Mouse (Mus musculus) liver, embryonic 11.5 days (tissue): ENCODE data around the gene Vash2. TPM values are rescaled to one million over a fixed set of nuclear protein-coding genes. Genes with fewer than 3 reads are reported as not detected.
A peak's percentile ranks its signal among the peaks of the same experiment; 100 is the strongest.

Source experiments
- ATAC-seq: fragments of 200-750 bp; cut with Nextera tagmentation; replicated peaks from 2 replicates; pipeline ENCODE4 v1.8.0; 2017; ENCODE audit warnings: moderate number of reproducible peaks, mild to moderate bottlenecking, moderate TSS enrichment, moderate library complexity; ENCODE audit not compliant: low FRiP score
- DNase-seq: peaks from one replicate; pipeline ENCODE4 v3.0.0-alpha.2; 2017; ENCODE audit warnings: low spot score
- H3K27ac ChIP-seq: fragments of 300-500 bp; sonication (generic); 2 replicates; pipeline ENCODE4 v1.5.1; 2014; ENCODE audit warnings: mild to moderate bottlenecking, low read depth, low read length, control low read depth
- H3K27me3 ChIP-seq: fragments of 300-500 bp; sonication (generic); replicated peaks from 2 replicates; pipeline ENCODE4 v1.6.1; 2014; ENCODE audit warnings: low read length, mixed read lengths; ENCODE audit not compliant: control insufficient read depth, insufficient read depth
- H3K36me3 ChIP-seq: fragments of 300-500 bp; sonication (generic); 2 replicates; pipeline ENCODE4 v1.6.1; 2014; ENCODE audit warnings: mild to moderate bottlenecking, low read length, moderate library complexity, mixed read lengths; ENCODE audit not compliant: control insufficient read depth, insufficient read depth
- H3K4me1 ChIP-seq: fragments of 300-500 bp; sonication (generic); replicated peaks from 2 replicates; pipeline ENCODE4 v1.6.1; 2014; ENCODE audit warnings: low read length, mixed read lengths; ENCODE audit not compliant: control insufficient read depth, insufficient read depth
- H3K4me2 ChIP-seq: fragments of 300-500 bp; sonication (generic); 2 replicates; pipeline ENCODE4 v1.6.1; 2014; ENCODE audit warnings: mild to moderate bottlenecking, control low read depth, moderate library complexity
- H3K4me3 ChIP-seq: fragments of 300-500 bp; sonication (generic); 2 replicates; pipeline ENCODE4 v1.5.1; 2014; ENCODE audit warnings: low read depth, low read length, control low read depth
- H3K9ac ChIP-seq: fragments of 300-500 bp; sonication (generic); 2 replicates; pipeline ENCODE4 v1.6.1; 2014; ENCODE audit warnings: low read depth, low read length, control low read depth
- H3K9me3 ChIP-seq: fragments of 300-500 bp; sonication (generic); 2 replicates; pipeline ENCODE4 v1.6.1; 2016; ENCODE audit warnings: low read length, inconsistent platforms, mixed read lengths; ENCODE audit not compliant: control insufficient read depth
- WGBS: fragments of 180-500 bp; shearing (Covaris S2); extraction: QIAGEN DNeasy Blood & Tissue Kit; methylation state at CpG from one replicate; pipeline ENCODE4 v1.1.7; 2014; 5-methylcytosine and 5-hydroxymethylcytosine counted together
- polyA plus RNA-seq: library from polyadenylated mRNA; unstranded; fragments of >200 nt; fragmentation: Nextera tagmentation; extraction: Ambion mirVana; gene quantifications from 2 replicates; pipeline ENCODE4 v1.2.1, GENCODE M21; 2014

Gene Vash2
- polyA plus RNA-seq, 1 experiment from 2014 or later, result 12.8 TPM

DNA sequence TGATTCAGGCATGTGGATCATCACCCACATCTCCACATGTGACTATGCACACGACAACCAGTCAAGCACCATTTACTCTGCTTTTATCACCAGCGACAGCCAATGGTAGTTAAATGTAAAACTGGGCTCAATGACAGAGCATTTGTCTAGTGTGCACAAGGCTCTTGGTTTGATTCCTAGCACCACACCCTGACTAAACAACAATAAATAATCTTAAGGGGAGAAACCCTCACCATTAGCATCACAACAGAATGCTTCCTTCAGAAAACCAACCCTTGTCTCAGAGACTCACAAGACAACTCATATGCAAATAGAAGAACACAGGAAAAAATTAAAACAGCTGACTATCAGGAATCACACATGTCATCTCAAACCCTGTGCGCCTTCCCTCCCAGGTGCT, 35.2 kb upstream of the Vash2 start:
- ATAC-seq (no peak), DNase-seq (no peak)
- 91% methylated on average over 3 of the region's 3 CpGs for WGBS
- Histone ChIP-seq H3K4me1 (no peaks in the 10 kb centered on the region), H3K27me3 (no peaks in the 10 kb centered on the region), H3K9me3 (no peaks in the 10 kb centered on the region), H3K4me2 (no peak overlapping the region), H3K36me3 (peaks cover 18% of the 10 kb centered on the region), H3K27ac (no peak overlapping the region), H3K9ac (no peak overlapping the region), H3K4me3 (no peak overlapping the region)

DNA sequence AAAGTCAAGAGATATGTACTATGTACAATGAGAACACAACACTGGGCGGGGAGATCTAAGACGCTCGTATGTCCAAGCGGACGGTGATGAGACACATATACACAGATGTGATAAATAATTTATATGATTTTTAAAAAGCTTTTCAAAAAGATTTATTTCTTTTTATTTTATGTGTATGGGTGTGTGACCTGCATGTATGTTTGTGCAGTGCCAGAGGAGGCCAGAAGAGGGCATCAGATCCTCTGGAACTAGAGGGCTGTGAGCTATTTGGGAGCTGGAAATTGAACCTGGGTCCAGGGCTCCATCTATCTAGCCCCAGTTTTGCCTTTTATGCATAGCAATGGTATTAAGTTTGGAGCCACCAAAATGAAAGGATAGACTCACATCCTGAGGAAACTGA, 29.6 kb upstream of the Vash2 start:
- ATAC-seq (no peak), DNase-seq (no peak)
- 98% methylated on average over 5 of the region's 5 CpGs for WGBS
- no peak overlapping the region for H3K4me2 ChIP-seq
- no peaks in the 10 kb centered on the region for H3K9me3 ChIP-seq
- H3K27me3 ChIP-seq, result no peaks in the 10 kb centered on the region
- H3K9ac ChIP-seq, result no peak overlapping the region
- no peaks in the 10 kb centered on the region for H3K4me1 ChIP-seq
- H3K27ac ChIP-seq, result no peak overlapping the region
- H3K4me3 ChIP-seq, result no peak overlapping the region
- peaks cover 27% of the 10 kb centered on the region; the same call in 1 of the 2 replicates for H3K36me3 ChIP-seq

GRCm38 (mm10) chr1:191002201-191002600, 23.1 kb upstream of the Vash2 start:
- Histone ChIP-seq H3K4me1 (no peaks in the 10 kb centered on the region), H3K9ac (no peak overlapping the region), H3K9me3 (peaks cover 3% of the 10 kb centered on the region; the same call in 1 of the 2 replicates), H3K27me3 (no peaks in the 10 kb centered on the region), H3K36me3 (peaks cover 3% of the 10 kb centered on the region; the same call in 1 of the 2 replicates), H3K4me2 (no peak overlapping the region), H3K4me3 (no peak overlapping the region), H3K27ac (no peak overlapping the region)
- ATAC-seq, result no peak
- DNase-seq, result no peak
- WGBS, result 60% methylated on average over 6 of the region's 6 CpGs

DNA sequence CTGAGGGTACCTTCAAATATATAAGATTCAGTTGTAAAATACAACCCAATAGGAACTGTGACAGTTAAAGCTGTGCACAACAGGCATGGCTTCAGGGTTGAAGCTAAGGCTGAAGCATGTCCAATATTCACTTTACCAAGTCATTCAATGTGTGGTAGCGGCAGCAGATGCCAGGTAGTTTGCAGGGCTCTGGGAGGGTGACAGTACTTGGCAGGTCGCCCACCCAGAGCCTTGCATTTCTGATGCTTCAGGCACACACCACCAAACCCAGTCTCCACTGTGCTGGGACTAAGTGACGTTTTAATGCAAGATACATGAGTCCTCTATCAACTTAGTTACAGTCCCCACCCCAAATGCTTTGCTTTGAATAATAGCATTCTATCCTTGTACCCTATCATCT, 21.6 kb upstream of the Vash2 start:
- no peak overlapping the region for H3K9ac ChIP-seq
- no peaks in the 10 kb centered on the region for H3K4me1 ChIP-seq
- 80% methylated on average over 3 of the region's 3 CpGs for WGBS
- H3K27ac ChIP-seq, result no peak overlapping the region
- no peaks in the 10 kb centered on the region for H3K27me3 ChIP-seq
- H3K4me2 ChIP-seq, result no peak overlapping the region
- H3K36me3 ChIP-seq, result no peaks in the 10 kb centered on the region
- H3K9me3 ChIP-seq, result peaks cover 3% of the 10 kb centered on the region; the same call in 1 of the 2 replicates
- ATAC-seq (no peak), DNase-seq (no peak)
- H3K4me3 ChIP-seq, result no peak overlapping the region

GRCm38 (mm10) chr1:190998027-190998426, 18.9 kb upstream of the Vash2 start:
- H3K4me3 ChIP-seq, result no peak overlapping the region
- no peak overlapping the region for H3K27ac ChIP-seq
- ATAC-seq (no peak), DNase-seq (no peak)
- H3K27me3 ChIP-seq, result no peaks in the 10 kb centered on the region
- 77% methylated on average over 1 of the region's 1 CpGs for WGBS
- no peaks in the 10 kb centered on the region for H3K36me3 ChIP-seq
- peaks cover 3% of the 10 kb centered on the region; the same call in 1 of the 2 replicates for H3K9me3 ChIP-seq
- H3K9ac ChIP-seq, result no peak overlapping the region
- no peak overlapping the region for H3K4me2 ChIP-seq
- no peaks in the 10 kb centered on the region for H3K4me1 ChIP-seq

DNA sequence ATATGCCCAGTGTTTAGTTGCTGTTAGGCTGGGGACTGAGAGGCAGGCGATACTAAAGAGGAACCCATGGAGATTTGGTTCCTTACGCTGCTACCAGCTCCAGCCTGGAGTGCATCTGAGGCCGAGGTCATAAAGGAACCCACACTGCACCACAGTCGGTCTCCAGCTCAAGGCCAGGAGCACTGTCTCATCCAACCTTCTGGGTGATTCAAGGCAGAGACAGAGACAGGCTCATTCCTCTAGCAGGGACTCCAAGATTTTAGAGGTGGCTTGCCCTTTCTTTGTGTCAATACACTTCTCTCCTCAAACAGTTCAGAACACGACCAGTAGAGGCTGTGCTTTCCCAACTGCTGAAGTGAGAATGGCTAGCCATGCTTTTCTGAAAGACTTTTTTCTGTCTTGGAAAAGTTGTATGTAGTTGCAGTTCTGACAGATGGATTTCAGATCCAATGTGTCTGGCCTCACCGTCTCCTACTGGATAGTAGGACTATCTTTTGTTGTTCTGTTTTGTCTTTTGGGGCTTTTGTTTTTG, 17.3 kb upstream of the Vash2 start:
- peak; percentile 15 for DNase-seq

DNA sequence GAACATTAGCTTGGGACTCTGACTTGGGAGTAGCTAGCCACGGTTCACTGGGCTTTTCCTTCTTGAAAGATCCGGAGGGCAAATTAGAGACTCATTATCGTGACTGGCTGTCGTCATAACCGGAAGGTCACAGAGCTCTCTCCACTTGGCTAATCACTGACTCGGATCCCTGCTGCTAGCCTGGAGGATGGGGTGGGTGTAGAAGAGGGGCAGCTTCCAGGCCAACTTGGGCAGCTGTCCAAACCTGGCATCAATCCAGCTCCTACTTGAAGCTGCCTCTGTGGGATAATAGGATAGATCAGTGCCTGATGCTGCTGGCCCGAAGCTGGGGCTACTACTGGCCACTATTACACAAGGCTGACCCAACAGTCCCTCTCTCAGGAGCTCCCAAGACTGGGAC, 16.5 kb upstream of the Vash2 start:
- 79% methylated on average over 7 of the region's 7 CpGs for WGBS
- Histone ChIP-seq H3K9me3 (peaks cover 3% of the 10 kb centered on the region; the same call in 1 of the 2 replicates), H3K4me3 (no peak overlapping the region), H3K36me3 (no peaks in the 10 kb centered on the region), H3K4me1 (no peaks in the 10 kb centered on the region), H3K9ac (no peak overlapping the region), H3K27me3 (no peaks in the 10 kb centered on the region), H3K27ac (no peak overlapping the region), H3K4me2 (no peak overlapping the region)
- ATAC-seq (no peak), DNase-seq (no peak)

More for the DNA sequence above, 17.3 kb upstream of the Vash2 start:
- peaks cover 3% of the 10 kb centered on the region; the same call in 1 of the 2 replicates for H3K9me3 ChIP-seq
- H3K4me3 ChIP-seq, result no peak overlapping the region
- H3K9ac ChIP-seq, result no peak overlapping the region
- H3K4me2 ChIP-seq, result no peak overlapping the region
- H3K27ac ChIP-seq, result no peak overlapping the region
- no peak for ATAC-seq
- WGBS, result 71% methylated on average over 6 of the region's 6 CpGs
- no peaks in the 10 kb centered on the region for H3K4me1 ChIP-seq
- H3K36me3 ChIP-seq, result no peaks in the 10 kb centered on the region
- no peaks in the 10 kb centered on the region for H3K27me3 ChIP-seq

DNA sequence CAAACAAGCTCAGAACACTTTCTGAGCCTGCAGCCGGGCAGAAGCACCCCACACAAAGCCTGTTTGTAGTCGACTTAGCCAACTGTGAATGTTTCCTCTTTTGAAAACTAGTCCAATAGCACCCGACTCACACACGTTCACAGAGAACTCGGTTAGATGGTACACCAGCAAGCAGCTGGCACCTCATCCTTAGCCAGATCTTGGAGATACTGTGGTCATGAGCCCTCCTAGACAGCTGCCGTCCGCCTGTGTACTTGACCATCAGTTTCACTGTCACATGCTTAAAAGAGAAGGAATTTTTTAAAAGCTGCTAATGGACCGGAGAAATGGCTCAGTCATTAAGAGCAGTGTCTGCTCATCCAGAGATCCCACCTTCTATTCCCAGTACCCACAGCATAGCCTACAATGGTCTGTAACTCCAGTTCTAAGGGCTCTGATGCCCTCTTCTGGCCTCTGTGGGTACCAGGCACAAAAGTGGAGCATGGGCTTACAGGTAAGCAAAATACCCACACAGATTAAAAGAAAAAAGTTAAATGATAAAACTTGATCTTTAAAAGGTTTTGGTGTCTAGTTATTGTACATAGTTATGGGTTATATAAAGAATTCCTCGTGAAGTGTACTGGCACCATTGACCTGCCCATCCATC, 10.5 kb upstream of the Vash2 start:
- no peak for ATAC-seq

DNA sequence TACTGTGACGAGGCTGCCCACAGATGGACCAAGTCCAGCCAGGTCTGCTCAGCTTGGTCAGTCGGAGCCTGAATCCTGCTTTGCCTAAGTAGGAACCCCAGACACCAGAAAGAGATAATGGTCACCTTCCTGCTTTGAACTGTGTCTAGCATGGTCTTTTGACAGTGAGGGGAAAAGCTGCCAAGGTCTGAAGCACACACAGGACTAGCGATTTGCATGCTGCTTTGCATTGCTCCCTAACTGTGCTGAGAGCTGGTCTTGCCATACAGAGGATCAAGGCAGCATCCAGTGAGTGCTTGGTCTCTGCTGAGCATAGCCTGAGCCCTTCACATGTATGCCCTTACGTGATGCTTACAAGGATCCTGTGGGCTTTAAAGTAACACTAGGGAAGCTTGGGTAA, 2.3 kb upstream of the Vash2 start:
- H3K9me3 ChIP-seq, result no peaks in the 10 kb centered on the region
- WGBS, result 77% methylated on average over 4 of the region's 4 CpGs
- H3K4me2 ChIP-seq, result no peak overlapping the region
- no peak for ATAC-seq
- H3K27ac ChIP-seq, result no peak overlapping the region
- H3K4me3 ChIP-seq, result no peak overlapping the region
- no peak for DNase-seq
- peaks cover 42% of the 10 kb centered on the region for H3K27me3 ChIP-seq
- H3K4me1 ChIP-seq, result 0 out of 2 replicates have a peak, but pooled peaks cover 2% of the 10 kb centered on the region
- no peak overlapping the region for H3K9ac ChIP-seq
- H3K36me3 ChIP-seq, result no peaks in the 10 kb centered on the region

More for the DNA sequence above, 10.5 kb upstream of the Vash2 start:
- no peaks in the 10 kb centered on the region for H3K9me3 ChIP-seq
- no peaks in the 10 kb centered on the region for H3K27me3 ChIP-seq
- WGBS, result 74% methylated on average over 9 of the region's 9 CpGs
- no peaks in the 10 kb centered on the region for H3K4me1 ChIP-seq
- H3K36me3 ChIP-seq, result no peaks in the 10 kb centered on the region
- H3K4me2 ChIP-seq, result no peak overlapping the region
- DNase-seq, result no peak
- H3K4me3 ChIP-seq, result no peak overlapping the region
- H3K27ac ChIP-seq, result no peak overlapping the region
- no peak overlapping the region for H3K9ac ChIP-seq
